Mouse (Mus musculus): Measurements from ENCODE around the gene Fancd2. TPM values are rescaled to one million over a fixed set of nuclear protein-coding genes. Genes with fewer than 3 reads are reported as not detected.

The Fancd2 gene
- total RNA-seq, 2 experiments from 2014 or later, result 2.5 to 4.1 TPM

- no peak for DNase-seq (ENCODE audit: low spot score in 2 of 2)
These were observed 9.2 kb upstream of the Fancd2 start for GRCm38 (mm10) chr6:113522310-113522709.

GRCm38 (mm10) chr6:113523420-113523819 lies 8.1 kb upstream of the Fancd2 start:
- no peak for DNase-seq (ENCODE audit: low spot score in 2 of 2)

- no peak for DNase-seq (ENCODE audit: low spot score in 2 of 2)
These were observed 440 bp downstream of the Fancd2 start for GRCm38 (mm10) chr6:113531840-113532404.

- no peak for DNase-seq (ENCODE audit: low spot score in 2 of 2)
These were observed 3.4 kb downstream of the Fancd2 start for GRCm38 (mm10) chr6:113534886-113535285.

GRCm38 (mm10) chr6:113541610-113542009 lies 10.1 kb downstream of the Fancd2 start:
- no peak for DNase-seq (ENCODE audit: low spot score in 2 of 2)

- DNase-seq (ENCODE audit: low spot score in 2 of 2), result no peak
These were observed 12.5 kb downstream of the Fancd2 start for GRCm38 (mm10) chr6:113543906-113544481.

- no peak for DNase-seq (ENCODE audit: low spot score in 2 of 2)
These were observed 28.3 kb downstream of the Fancd2 start for GRCm38 (mm10) chr6:113559736-113560135.

GRCm38 (mm10) chr6:113564557-113564956 lies 33.1 kb downstream of the Fancd2 start:
- DNase-seq (ENCODE audit: low spot score in 2 of 2), result no peak

- peak in 1 of 2 experiments; percentile 59 for DNase-seq (ENCODE audit: low spot score in 2 of 2)
These were observed 44.6 kb downstream of the Fancd2 start for GRCm38 (mm10) chr6:113576044-113576443.

- DNase-seq (ENCODE audit: low spot score in 2 of 2), result no peak
These were observed 47.8 kb downstream of the Fancd2 start for GRCm38 (mm10) chr6:113579306-113579705.

GRCm38 (mm10) chr6:113583023-113583422 lies 51.5 kb downstream of the Fancd2 start:
- no peak for DNase-seq (ENCODE audit: low spot score in 2 of 2)

- DNase-seq (ENCODE audit: low spot score in 2 of 2), result no peak
These were observed 53.6 kb downstream of the Fancd2 start for GRCm38 (mm10) chr6:113585065-113585464.

GRCm38 (mm10) chr6:113586466-113587183 lies 55.1 kb downstream of the Fancd2 start:
- peak in 1 of 2 experiments; percentile 11 for DNase-seq (ENCODE audit: low spot score in 2 of 2)

GRCm38 (mm10) chr6:113592637-113593036 lies 61.2 kb downstream of the Fancd2 start:
- no peak for DNase-seq (ENCODE audit: low spot score in 2 of 2)

GRCm38 (mm10) chr6:113597945-113598344 lies 66.5 kb downstream of the Fancd2 start:
- DNase-seq (ENCODE audit: low spot score in 2 of 2), result no peak

GRCm38 (mm10) chr6:113599833-113600232 lies 68.4 kb downstream of the Fancd2 start:
- DNase-seq (ENCODE audit: low spot score in 2 of 2), result no peak

GRCm38 (mm10) chr6:113600543-113601139 lies 69.2 kb downstream of the Fancd2 start, which contains the start of gene Fancd2os:
Gene Fancd2os, minus strand, starts transcription at chr6:113600715.
- DNase-seq (ENCODE audit: low spot score in 2 of 2), result no peak

- no peak for DNase-seq (ENCODE audit: low spot score in 2 of 2)
These were observed 71.3 kb downstream of the Fancd2 start for GRCm38 (mm10) chr6:113602821-113603220.

GRCm38 (mm10) chr6:113603993-113604392 lies 72.5 kb downstream of the Fancd2 start:
- DNase-seq (ENCODE audit: low spot score in 2 of 2), result no peak

- DNase-seq (ENCODE audit: low spot score in 2 of 2), result peak; percentile 90 to 95
These were observed 73.1 kb downstream of the Fancd2 start, which contains the start of gene Brk1 for GRCm38 (mm10) chr6:113604432-113605223. Gene Brk1, plus strand, starts transcription at chr6:113604772.

GRCm38 (mm10) chr6:113605224-113605545 lies 73.7 kb downstream of the Fancd2 start:
- peak in 1 of 2 experiments; percentile 50 for DNase-seq (ENCODE audit: low spot score in 2 of 2)
